Mouse (Mus musculus): ENCODE data around the gene Dtx3. TPM values are rescaled to one million over a fixed set of nuclear protein-coding genes. Genes with fewer than 3 reads are reported as not detected.

Dtx3 gene
- polyA plus RNA-seq, 1 experiment from 2014 or later: 151 TPM

GRCm38 (mm10) chr10:127179871-127180694 is 15.4 kb downstream of the Dtx3 start, which contains the start of gene Slc26a10:
Slc26a10 (minus strand) TSS chr10:127180645.
- peak within 1 kb of the TSS; percentile 35 for H3K4me3 ChIP-seq
- no peak within 1 kb of the TSS for H3K27ac ChIP-seq
- peaks cover 96% of the 10 kb centered on the region for H3K27me3 ChIP-seq (ENCODE audit: insufficient read depth, poor library complexity, severe bottlenecking)
- 2% methylated on average over 34 of the region's 34 CpGs for WGBS
- peaks cover 17% of the 10 kb centered on the region for H3K36me3 ChIP-seq
- peak; percentile 35 for DNase-seq (ENCODE audit: low spot score)
- H3K4me1 ChIP-seq (replicated peaks): peaks cover 65% of the 10 kb centered on the region
- H3K9me3 ChIP-seq: no peaks in the 10 kb centered on the region

DNA sequence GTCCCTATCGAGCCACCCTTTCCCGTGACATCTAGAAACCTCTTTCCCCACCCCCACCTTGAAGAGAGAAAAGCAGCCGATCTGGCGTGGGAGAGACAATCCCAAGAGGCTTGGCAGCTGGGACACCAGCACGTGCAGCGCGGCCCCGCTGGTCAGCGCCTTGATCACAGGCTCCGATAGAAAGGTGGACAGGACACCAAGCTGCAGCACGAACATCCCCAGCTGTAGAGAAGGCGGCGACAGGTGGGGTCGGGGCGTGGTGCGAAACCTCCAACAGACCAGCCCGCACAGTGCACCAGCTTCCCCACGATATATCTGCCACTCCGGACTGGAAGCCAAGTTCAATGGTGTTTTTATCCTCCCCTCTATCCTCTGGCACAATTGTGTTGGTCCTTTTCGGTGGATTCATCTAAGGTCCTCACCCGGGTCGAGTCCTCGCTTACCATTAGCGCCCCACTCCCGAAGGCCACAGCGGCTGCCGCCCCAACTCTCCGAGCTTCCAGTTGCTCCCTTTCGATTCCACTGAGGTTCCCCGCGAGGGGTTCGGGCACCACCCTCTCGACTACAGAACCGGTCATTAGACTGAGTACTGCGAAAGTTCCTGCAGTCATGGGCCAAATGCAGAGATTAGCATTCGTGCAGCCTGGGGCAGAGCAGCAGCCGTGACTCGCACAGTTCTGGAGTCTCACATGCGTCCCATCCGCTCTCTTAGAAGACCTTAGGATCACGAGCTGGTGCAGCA is 17.1 kb downstream of the Dtx3 start:
- 4% methylated on average over 41 of the region's 41 CpGs for WGBS
- H3K9me3 ChIP-seq: no peaks in the 10 kb centered on the region
- H3K27me3 ChIP-seq (ENCODE audit: insufficient read depth, poor library complexity, severe bottlenecking): peaks cover 89% of the 10 kb centered on the region
- H3K36me3 ChIP-seq: peaks cover 9% of the 10 kb centered on the region
- peak; percentile 39 for DNase-seq (ENCODE audit: low spot score)
- H3K4me3 ChIP-seq: peak overlapping the region; percentile 48
- H3K4me1 ChIP-seq (replicated peaks): peaks cover 49% of the 10 kb centered on the region
- no peak overlapping the region for H3K27ac ChIP-seq

DNA sequence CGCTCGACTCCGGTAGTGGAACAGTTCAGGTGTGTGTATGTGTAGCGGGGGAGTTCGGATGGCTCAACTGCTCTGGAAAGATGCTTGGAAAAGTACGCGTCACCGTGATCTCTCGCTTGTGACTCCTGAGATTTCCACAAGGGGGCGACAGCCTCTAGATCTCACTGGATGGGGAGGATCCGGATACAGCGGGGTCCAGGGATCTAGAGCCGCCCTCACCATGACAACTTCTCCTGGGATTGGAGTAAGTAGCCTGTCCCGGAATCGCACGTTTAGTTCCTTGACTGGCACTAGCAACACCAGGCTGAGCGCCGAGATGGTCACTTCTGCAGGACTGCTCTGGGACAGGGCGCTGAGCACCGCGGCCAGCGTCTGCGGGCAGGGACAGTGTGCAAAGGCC is 17.8 kb downstream of the Dtx3 start:
- no peak overlapping the region for H3K27ac ChIP-seq
- H3K27me3 ChIP-seq (ENCODE audit: insufficient read depth, poor library complexity, severe bottlenecking): peaks cover 82% of the 10 kb centered on the region
- H3K4me1 ChIP-seq (replicated peaks): peaks cover 45% of the 10 kb centered on the region
- DNase-seq (ENCODE audit: low spot score): peak; percentile 89
- H3K36me3 ChIP-seq: 0 out of 2 replicates have a peak, but pooled peaks cover 3% of the 10 kb centered on the region
- no peaks in the 10 kb centered on the region for H3K9me3 ChIP-seq
- WGBS: 1% methylated on average over 23 of the region's 23 CpGs
- H3K4me3 ChIP-seq: peak overlapping the region; percentile 48

- Histone ChIP-seq H3K36me3 (no peaks in the 10 kb centered on the region), H3K27ac (no peak overlapping the region), H3K4me3 (peak overlapping the region; percentile 48), H3K27me3 (ENCODE audit: insufficient read depth, poor library complexity, severe bottlenecking) (peaks cover 78% of the 10 kb centered on the region), H3K4me1 (replicated peaks) (peaks cover 45% of the 10 kb centered on the region), H3K9me3 (no peaks in the 10 kb centered on the region)
- no peak for DNase-seq (ENCODE audit: low spot score)
- WGBS: 20% methylated on average over 9 of the region's 9 CpGs
These were observed 18.3 kb downstream of the Dtx3 start for GRCm38 (mm10) chr10:127177235-127177634.

DNA sequence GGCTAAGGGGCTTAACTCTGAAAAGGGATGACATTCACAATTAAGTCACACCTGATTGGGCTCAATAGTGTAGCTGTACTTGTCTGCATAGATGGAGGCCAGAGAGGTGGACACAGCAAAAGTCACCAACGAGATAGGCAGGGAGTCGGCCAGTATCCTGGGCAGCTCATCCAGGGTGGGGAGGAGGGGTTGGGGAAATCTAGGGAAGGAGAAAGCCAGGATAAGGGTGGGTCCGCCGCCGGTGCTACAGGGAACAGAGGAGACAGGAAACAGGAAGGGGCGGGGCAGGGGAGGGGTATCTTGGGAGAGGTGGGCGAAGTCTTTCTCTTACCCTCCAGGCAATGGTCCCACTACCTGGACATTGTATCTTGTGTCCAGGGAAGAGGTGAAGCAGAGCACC is 18.8 kb downstream of the Dtx3 start:
- peak overlapping the region; percentile 27 for H3K4me3 ChIP-seq
- WGBS: 5% methylated on average over 7 of the region's 7 CpGs
- no peak for DNase-seq (ENCODE audit: low spot score)

DNA sequence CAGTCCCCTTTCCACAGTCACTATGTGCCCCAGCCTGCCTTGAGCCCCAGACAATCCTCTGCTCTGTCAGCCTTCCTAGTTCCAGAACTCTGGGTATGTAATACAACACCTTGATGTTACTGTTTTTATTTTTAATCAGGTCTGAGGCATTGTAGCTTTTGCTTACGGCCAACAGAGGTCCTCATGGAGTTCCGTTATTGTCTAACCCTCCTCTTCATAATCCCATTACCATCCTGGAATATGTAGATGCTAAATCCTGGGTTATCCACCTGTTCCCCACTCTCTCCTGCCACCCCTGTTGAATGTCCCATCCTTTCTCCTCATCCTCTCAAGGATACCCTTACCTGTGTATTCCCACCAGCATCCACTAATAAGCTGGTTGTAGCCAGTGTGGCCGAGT is 19.3 kb downstream of the Dtx3 start:
- H3K4me3 ChIP-seq: 0 out of 2 replicates have a peak overlapping the region, but pooled peaks have one; percentile 27
- WGBS: 36% methylated on average over 3 of the region's 3 CpGs

More for the DNA sequence above, 18.8 kb downstream of the Dtx3 start:
- H3K9me3 ChIP-seq: no peaks in the 10 kb centered on the region
- peaks cover 78% of the 10 kb centered on the region for H3K27me3 ChIP-seq (ENCODE audit: insufficient read depth, poor library complexity, severe bottlenecking)
- H3K27ac ChIP-seq: no peak overlapping the region
- H3K36me3 ChIP-seq: no peaks in the 10 kb centered on the region
- peaks cover 45% of the 10 kb centered on the region for H3K4me1 ChIP-seq (replicated peaks)

DNA sequence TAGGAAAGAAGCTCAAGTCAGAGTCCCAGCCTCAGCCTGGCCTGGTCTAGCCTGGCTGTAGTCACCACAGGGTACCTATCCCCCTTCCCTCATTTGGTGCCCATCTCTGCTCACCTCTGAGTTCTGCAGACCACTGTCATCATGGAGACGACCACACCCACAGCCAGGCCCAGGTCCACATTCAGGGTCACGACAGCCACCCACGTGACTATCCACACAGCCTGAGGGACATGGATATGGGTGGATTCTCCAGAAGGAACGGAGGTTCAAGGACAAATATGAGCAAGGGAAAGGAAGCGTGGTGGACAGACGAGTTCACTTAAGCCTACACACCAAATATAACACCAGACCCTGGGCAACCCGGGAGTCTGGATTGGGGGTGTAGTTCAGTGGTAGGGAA is 21.4 kb downstream of the Dtx3 start:
- Histone ChIP-seq H3K36me3 (no peaks in the 10 kb centered on the region), H3K9me3 (no peaks in the 10 kb centered on the region), H3K27me3 (ENCODE audit: insufficient read depth, poor library complexity, severe bottlenecking) (peaks cover 78% of the 10 kb centered on the region), H3K4me3 (no peak overlapping the region), H3K27ac (no peak overlapping the region), H3K4me1 (replicated peaks) (peaks cover 45% of the 10 kb centered on the region)
- DNase-seq (ENCODE audit: low spot score): no peak
- WGBS: 89% methylated on average over 7 of the region's 7 CpGs

More for the DNA sequence above, 19.3 kb downstream of the Dtx3 start:
- Histone ChIP-seq H3K4me1 (replicated peaks) (peaks cover 45% of the 10 kb centered on the region), H3K9me3 (no peaks in the 10 kb centered on the region), H3K27me3 (ENCODE audit: insufficient read depth, poor library complexity, severe bottlenecking) (peaks cover 78% of the 10 kb centered on the region), H3K27ac (no peak overlapping the region), H3K36me3 (no peaks in the 10 kb centered on the region)
- DNase-seq (ENCODE audit: low spot score): no peak

DNA sequence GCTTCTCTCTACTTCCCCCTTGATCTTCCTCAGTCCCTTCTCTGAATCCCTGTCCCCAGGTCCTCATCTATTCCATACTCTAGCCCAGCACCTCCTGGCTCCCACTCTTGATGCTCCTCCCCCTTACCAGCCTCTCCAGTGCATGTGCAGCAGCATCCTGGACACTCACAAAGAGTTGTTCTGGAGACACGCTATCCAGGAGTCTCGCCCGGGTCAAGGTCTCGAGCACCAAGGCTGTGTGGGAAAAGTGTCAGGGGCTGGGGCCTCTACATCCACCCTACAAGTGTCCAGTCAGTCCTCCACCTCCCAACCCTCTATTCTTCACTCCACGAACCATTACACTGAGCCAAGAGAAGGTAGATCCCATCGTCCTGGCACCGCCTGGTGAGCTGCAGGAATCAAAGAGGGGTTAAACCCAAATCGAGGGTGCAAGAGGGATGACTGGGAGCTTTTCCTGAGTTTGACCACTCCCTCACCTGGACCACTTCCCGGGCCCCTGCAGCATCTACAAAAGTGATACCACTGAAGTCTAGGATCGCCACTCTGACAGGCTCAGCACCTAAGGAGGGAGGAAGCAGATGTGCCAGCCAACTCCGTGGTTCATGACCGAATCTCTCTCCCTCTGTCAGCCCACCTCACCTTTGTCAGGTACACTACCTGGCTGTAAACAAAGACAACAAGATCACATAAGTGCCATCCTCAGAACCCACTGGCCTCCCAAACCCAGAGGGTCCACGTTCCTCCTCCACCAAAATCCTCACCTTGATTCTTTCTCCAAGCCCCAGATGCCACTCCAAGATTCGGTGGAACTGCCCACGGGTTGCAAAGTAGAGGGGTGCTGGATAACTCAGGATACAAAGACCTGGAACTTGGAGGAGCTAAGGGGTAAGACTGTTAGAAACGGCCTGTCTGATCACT is 22.1 kb downstream of the Dtx3 start:
- WGBS: 84% methylated on average over 16 of the region's 16 CpGs
- Histone ChIP-seq H3K36me3 (no peaks in the 10 kb centered on the region), H3K4me1 (replicated peaks) (peaks cover 38% of the 10 kb centered on the region), H3K9me3 (no peaks in the 10 kb centered on the region), H3K4me3 (no peak overlapping the region), H3K27ac (no peak overlapping the region), H3K27me3 (ENCODE audit: insufficient read depth, poor library complexity, severe bottlenecking) (peaks cover 78% of the 10 kb centered on the region)
- no peak for DNase-seq (ENCODE audit: low spot score)

DNA sequence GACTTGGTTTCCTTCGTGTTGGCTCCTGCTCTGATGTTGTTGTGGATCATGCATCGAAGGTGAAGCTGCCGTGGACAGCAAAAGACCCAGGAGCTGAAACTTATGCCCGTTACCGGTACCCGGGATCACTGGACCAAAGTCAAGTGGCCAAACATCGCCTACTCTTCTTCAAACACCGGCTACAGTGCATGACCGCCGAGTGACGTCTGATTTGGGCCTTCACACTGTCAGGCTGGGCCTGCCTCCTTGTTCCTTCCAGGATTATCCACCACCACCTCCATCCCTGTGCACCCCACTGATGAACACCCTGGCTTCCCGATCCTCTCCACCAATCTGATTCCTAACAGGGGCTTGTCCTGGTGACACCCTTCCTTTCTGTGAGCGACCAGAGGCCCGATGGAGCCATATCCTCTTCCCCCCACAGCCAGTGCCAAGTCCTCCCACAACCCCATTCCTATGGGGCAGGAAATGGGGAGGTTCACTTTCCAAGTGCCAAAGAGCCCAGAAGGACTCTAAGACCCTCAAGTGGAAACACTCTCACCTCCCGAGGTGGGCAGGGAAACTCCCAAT is 23.8 kb downstream of the Dtx3 start:
- H3K9me3 ChIP-seq: no peaks in the 10 kb centered on the region
- 89% methylated on average over 15 of the region's 15 CpGs for WGBS
- peaks cover 24% of the 10 kb centered on the region for H3K4me1 ChIP-seq (replicated peaks)
- no peaks in the 10 kb centered on the region for H3K36me3 ChIP-seq
- no peak for DNase-seq (ENCODE audit: low spot score)
- H3K4me3 ChIP-seq: no peak overlapping the region
- H3K27ac ChIP-seq: no peak overlapping the region
- peaks cover 78% of the 10 kb centered on the region for H3K27me3 ChIP-seq (ENCODE audit: insufficient read depth, poor library complexity, severe bottlenecking)

GRCm38 (mm10) chr10:127170837-127171272 is 24.7 kb downstream of the Dtx3 start:
- Histone ChIP-seq H3K27me3 (ENCODE audit: insufficient read depth, poor library complexity, severe bottlenecking) (peaks cover 78% of the 10 kb centered on the region), H3K27ac (peak overlapping the region; percentile 57; the same call in 1 of the 2 replicates), H3K9me3 (no peaks in the 10 kb centered on the region), H3K4me3 (peak overlapping the region; percentile 51), H3K4me1 (replicated peaks) (peaks cover 29% of the 10 kb centered on the region), H3K36me3 (no peaks in the 10 kb centered on the region)
- DNase-seq (ENCODE audit: low spot score): peak; percentile 84
- WGBS: 1% methylated on average over 29 of the region's 29 CpGs

DNA sequence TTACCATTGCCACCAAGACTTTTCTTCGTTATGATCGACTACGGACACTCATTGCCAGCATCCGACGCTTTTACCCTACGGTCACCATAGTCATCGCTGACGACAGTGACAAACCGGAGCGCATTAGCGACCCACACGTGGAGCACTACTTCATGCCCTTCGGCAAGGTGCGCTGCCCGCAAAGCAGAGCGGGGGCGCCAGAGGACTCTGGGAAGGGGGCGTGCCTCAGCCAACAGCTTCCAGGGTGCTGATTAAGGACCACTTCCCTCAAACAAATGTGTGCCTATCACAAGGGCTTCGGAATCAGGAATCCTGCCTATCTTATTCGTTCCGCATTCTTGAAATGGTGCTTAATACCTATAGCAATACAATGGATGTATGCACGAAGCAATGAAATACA is 25.5 kb downstream of the Dtx3 start:
- WGBS: 1% methylated on average over 22 of the region's 22 CpGs
- Histone ChIP-seq H3K27ac (no peak overlapping the region), H3K27me3 (ENCODE audit: insufficient read depth, poor library complexity, severe bottlenecking) (peaks cover 82% of the 10 kb centered on the region), H3K4me1 (replicated peaks) (peaks cover 37% of the 10 kb centered on the region), H3K36me3 (no peaks in the 10 kb centered on the region), H3K9me3 (no peaks in the 10 kb centered on the region), H3K4me3 (peak overlapping the region; percentile 51)
- DNase-seq (ENCODE audit: low spot score): peak; percentile 52

- no peak overlapping the region for H3K4me3 ChIP-seq
- 46% methylated on average over 10 of the region's 10 CpGs for WGBS
These were observed 27.8 kb downstream of the Dtx3 start for GRCm38 (mm10) chr10:127167614-127168192.

More at GRCm38 (mm10) chr10:127167614-127168192, 27.8 kb downstream of the Dtx3 start:
- Histone ChIP-seq H3K4me1 (replicated peaks) (peaks cover 43% of the 10 kb centered on the region), H3K9me3 (no peaks in the 10 kb centered on the region), H3K36me3 (no peaks in the 10 kb centered on the region), H3K27ac (no peak overlapping the region), H3K27me3 (ENCODE audit: insufficient read depth, poor library complexity, severe bottlenecking) (peaks cover 97% of the 10 kb centered on the region)
- DNase-seq (ENCODE audit: low spot score): no peak
